In the genomic region with DNA sequence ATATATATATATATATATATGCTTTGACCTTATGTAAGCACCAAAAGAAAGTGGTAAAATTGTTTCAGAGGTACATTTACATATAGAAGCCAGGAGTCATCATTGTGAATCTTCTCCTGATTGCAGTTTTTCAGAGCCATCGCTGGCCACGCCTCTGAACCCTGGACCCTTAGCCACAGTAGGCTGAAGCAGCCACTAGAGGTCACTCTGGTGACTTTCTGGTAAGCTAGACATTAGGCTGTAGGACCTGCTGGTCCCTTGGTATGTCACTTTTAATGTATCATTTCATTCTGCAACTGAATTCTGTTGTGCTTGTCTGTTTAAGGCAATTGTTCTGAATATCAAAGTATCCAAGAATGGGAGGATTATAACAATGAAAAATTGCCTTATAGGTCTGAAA, we compare ENCODE assay signal across 9 mouse cellular contexts. TPM values are rescaled to one million over a fixed set of nuclear protein-coding genes. Genes with fewer than 3 reads are reported as not detected.
DNase-seq lines count a peak whose midpoint lies in the region; ATAC-seq and TF ChIP-seq lines count a peak whose summit lies in the region.
"Had no signal": no experiment of that assay in that cellular context is flagged by ENCODE, and none has a peak within 500 bp of the region (broad histone marks: within the 10 kb centered on the region; RNA-seq: fewer than 3 reads in every experiment).

No protein-coding gene starts in this region.

- no peak overlapping the region for H3K4me2 ChIP-seq in liver, embryonic 12.5 days
- no peak overlapping the region for H3K4me2 ChIP-seq in hindbrain, postnatal 0 days (ENCODE audit: low read depth, low read length)
- H3K4me2 ChIP-seq in stomach, postnatal 0 days (replicated peaks; ENCODE audit: low read depth) = no peak overlapping the region

- H3K9ac ChIP-seq in liver, embryonic 12.5 days = no peak overlapping the region
- no peak overlapping the region for H3K9ac ChIP-seq in hindbrain, postnatal 0 days (replicated peaks; ENCODE audit: low read length)
- no peak overlapping the region for H3K9ac ChIP-seq in stomach, postnatal 0 days (ENCODE audit: low read length)

- H3K9me3 ChIP-seq in liver, embryonic 12.5 days (replicated peaks) = no peaks in the 10 kb centered on the region
- H3K9me3 ChIP-seq in hindbrain, postnatal 0 days (ENCODE audit: low read length) = no peaks in the 10 kb centered on the region
- H3K9me3 ChIP-seq in stomach, postnatal 0 days (ENCODE audit: control insufficient read depth, low read length) = no peaks in the 10 kb centered on the region

- no peak for TF ChIP-seq EP300 in stomach, postnatal 0 days (optimal IDR thresholded peaks at IDR 0.05)

- H3K27ac ChIP-seq in liver, embryonic 12.5 days = no peak overlapping the region
- no peak overlapping the region for H3K27ac ChIP-seq in hindbrain, postnatal 0 days
- H3K27ac ChIP-seq in stomach, postnatal 0 days (replicated peaks) = no peak overlapping the region

- TF ChIP-seq CTCF in hindbrain, postnatal 0 days (IDR thresholded peaks at IDR 0.05; ENCODE audit: low read depth) = peak; percentile 64
- peak; percentile 71 for TF ChIP-seq CTCF in lung, adult 2 months (IDR thresholded peaks at IDR 0.05; ENCODE audit: insufficient read depth, low read length)
- peak; percentile 74 for TF ChIP-seq CTCF in stomach, postnatal 0 days (IDR thresholded peaks at IDR 0.05; ENCODE audit: low read depth)

- TF ChIP-seq POLR2A in lung, adult 2 months (IDR thresholded peaks at IDR 0.05; ENCODE audit: borderline replicate concordance, extremely low read depth, low read depth, low read length) = no peak

- WGBS in liver, embryonic 12.5 days (ENCODE audit: insufficient replicate concordance) = 12% methylated on average over 2 of the region's 2 CpGs
- WGBS in hindbrain, postnatal 0 days = 23% methylated on average over 2 of the region's 2 CpGs
- 13% methylated on average over 2 of the region's 2 CpGs for WGBS in lung, adult 2 months
- 8% methylated on average over 2 of the region's 2 CpGs for WGBS in stomach, postnatal 0 days

- no peak for ATAC-seq in cerebellum, adult (ENCODE audit: insufficient number of reproducible peaks, low FRiP score, low TSS enrichment)
- no peak for ATAC-seq in liver, embryonic 12.5 days
- ATAC-seq in hindbrain, postnatal 0 days = 0 out of 2 replicates have a peak, but pooled peaks have one; percentile 41
- ATAC-seq in stomach, postnatal 0 days (ENCODE audit: low FRiP score, low TSS enrichment) = no peak

- no peaks in the 10 kb centered on the region for H3K27me3 ChIP-seq in liver, embryonic 12.5 days (replicated peaks)
- no peaks in the 10 kb centered on the region for H3K27me3 ChIP-seq in hindbrain, postnatal 0 days (ENCODE audit: insufficient read depth, low read length)
- H3K27me3 ChIP-seq in stomach, postnatal 0 days (ENCODE audit: control insufficient read depth, insufficient read depth, low read length) = no peaks in the 10 kb centered on the region

- no peak overlapping the region for H3K4me3 ChIP-seq in liver, embryonic 12.5 days
- no peak overlapping the region for H3K4me3 ChIP-seq in hindbrain, postnatal 0 days (ENCODE audit: low read length)
- no peak overlapping the region for H3K4me3 ChIP-seq in lung, adult 2 months (replicated peaks; ENCODE audit: extremely low read depth, low read depth, low read length)
- no peak overlapping the region for H3K4me3 ChIP-seq in stomach, postnatal 0 days (ENCODE audit: low read depth, low read length)

- peak; percentile 24 to 27 for DNase-seq in cerebellum, adult 18-20 months
- peak; percentile 53 for DNase-seq in liver
- peak; percentile 13 for DNase-seq in c-Kit-negative CD71-positive TER-119-positive erythroid progenitor cells, embryonic 14.5 days (ENCODE audit: low read depth, low spot score)
- peak; percentile 56 for DNase-seq in hindbrain, postnatal 0 days (ENCODE audit: low spot score)
- peak; percentile 47 for DNase-seq in lung, adult 2 months
- DNase-seq in stomach, postnatal 0 days (ENCODE audit: low spot score) = peak; percentile 41

- H3K36me3 ChIP-seq in liver, embryonic 12.5 days = no peaks in the 10 kb centered on the region
- H3K36me3 ChIP-seq in hindbrain, postnatal 0 days (ENCODE audit: insufficient read depth, low read length) = no peaks in the 10 kb centered on the region
- H3K36me3 ChIP-seq in stomach, postnatal 0 days (ENCODE audit: control insufficient read depth, insufficient read depth, low read length) = no peaks in the 10 kb centered on the region

- H3K4me1 ChIP-seq in liver, embryonic 12.5 days = no peaks in the 10 kb centered on the region
- no peaks in the 10 kb centered on the region for H3K4me1 ChIP-seq in hindbrain, postnatal 0 days (ENCODE audit: insufficient read depth, low read length)
- no peaks in the 10 kb centered on the region for H3K4me1 ChIP-seq in lung, adult 2 months (ENCODE audit: control insufficient read depth, insufficient read depth, low read length)
- H3K4me1 ChIP-seq in stomach, postnatal 0 days (replicated peaks; ENCODE audit: control insufficient read depth, insufficient read depth) = no peaks in the 10 kb centered on the region

RNA-seq across cellular contexts. Expression of a gene that starts 2.6 kb away (rescaled TPM):
- 0.10 TPM in 1 of 2 replicates, not detected in the other for polyA plus RNA-seq in liver, embryonic 12.5 days (2016; fragmentation: Nextera tagmentation; extraction: Ambion mirVana)
- not detected in 2 replicates for total RNA-seq in hindbrain, postnatal 0 days (2014; rRNA removed)
- polyA plus RNA-seq in hindbrain, postnatal 0 days (2015; fragmentation: Nextera tagmentation; extraction: Ambion mirVana) = not detected in 2 replicates
- polyA plus RNA-seq in lung, adult 2 months (2012; rRNA removed) = not detected in 2 replicates
- 0.07 and 0.10 TPM in 2 replicates for polyA plus RNA-seq in stomach, postnatal 0 days (2015; fragmentation: Nextera tagmentation; extraction: Ambion mirVana)
- total RNA-seq: layer of hippocampus, adult 18-20 months had no signal

RNA-seq across cellular contexts. Expression of a gene that starts 49.7 kb away (rescaled TPM):
- polyA plus RNA-seq in liver, embryonic 12.5 days (2016; fragmentation: Nextera tagmentation; extraction: Ambion mirVana) = 10.5 and 11.7 TPM in 2 replicates
- 0.18 and 0.94 TPM in 2 replicates for total RNA-seq in hindbrain, postnatal 0 days (2014; rRNA removed)
- polyA plus RNA-seq in hindbrain, postnatal 0 days (2015; fragmentation: Nextera tagmentation; extraction: Ambion mirVana) = 4.4 and 5.0 TPM in 2 replicates
- polyA plus RNA-seq in lung, adult 2 months (2012; rRNA removed) = 5.6 and 14.9 TPM in 2 replicates
- 80.1 and 91.1 TPM in 2 replicates for polyA plus RNA-seq in stomach, postnatal 0 days (2015; fragmentation: Nextera tagmentation; extraction: Ambion mirVana)
